Mouse (Mus musculus): ENCODE measurements around the gene Gkn2. TPM values are rescaled to one million over a fixed set of nuclear protein-coding genes. Genes with fewer than 3 reads are reported as not detected.

Gene Gkn2
- polyA plus RNA-seq, 1 experiment from 2014 or later, result not detected

DNA sequence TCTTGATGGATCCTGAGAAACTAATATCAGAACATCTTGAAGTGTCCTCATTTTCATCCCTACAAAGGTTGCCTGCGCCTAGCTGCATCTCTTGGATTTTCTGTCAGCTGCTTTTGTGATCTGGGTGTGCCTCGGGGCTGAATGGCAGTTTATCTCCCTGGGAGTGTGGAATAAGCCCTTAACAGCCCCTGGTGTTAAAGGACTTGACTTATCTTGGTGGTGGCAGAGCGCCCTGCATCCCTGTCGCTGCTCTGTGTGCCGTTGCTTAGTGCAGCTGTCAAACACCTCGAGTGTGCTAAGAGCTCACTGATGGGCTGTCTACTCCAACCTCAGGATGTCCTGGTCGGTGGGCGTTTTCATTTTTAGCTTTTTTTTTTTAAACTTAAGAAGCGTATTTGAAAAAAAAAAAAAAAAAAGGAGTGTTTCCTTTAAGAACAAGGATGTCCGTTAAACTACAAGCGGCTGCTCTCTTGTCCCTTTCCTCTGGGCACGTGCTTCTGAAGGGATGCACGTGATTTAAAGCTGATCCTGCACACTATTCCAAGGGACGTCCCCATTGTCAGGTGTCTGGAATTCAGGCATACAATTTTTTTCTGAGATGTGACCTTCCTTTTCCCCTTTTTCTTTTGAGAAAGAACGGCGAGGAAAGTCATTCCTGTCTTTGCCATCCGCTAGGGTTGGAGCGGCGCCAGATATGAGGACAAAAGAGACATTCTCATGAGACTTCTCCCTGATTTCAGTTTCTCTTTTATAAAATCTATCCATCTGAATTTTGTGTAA, 51.1 kb downstream of the Gkn2 start:
- no peak for DNase-seq (ENCODE audit: low spot score)
- 68% methylated on average over 19 of the region's 19 CpGs for WGBS

DNA sequence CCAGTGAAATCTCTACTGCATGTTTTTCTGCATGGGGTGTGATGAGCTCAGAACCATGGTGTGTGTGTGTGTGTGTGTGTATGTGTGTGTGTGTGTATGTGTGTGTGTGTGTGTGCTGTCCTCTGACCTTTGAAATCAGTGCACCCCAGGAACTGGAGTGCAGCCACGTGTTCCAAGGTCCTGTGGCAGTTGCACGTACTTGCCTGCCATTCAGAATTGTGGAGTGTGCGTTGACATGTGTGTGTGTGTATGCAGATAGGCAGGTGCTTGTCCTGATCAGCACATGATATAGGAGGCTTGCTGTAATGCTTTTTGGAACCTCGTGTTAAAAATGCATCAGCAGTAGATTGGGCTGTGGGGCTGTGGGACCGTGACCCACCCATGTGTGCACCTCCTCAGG, 53.8 kb downstream of the Gkn2 start:
- DNase-seq (ENCODE audit: low spot score) (no peak), ATAC-seq (ENCODE audit: low read depth) (no peak)
- Histone ChIP-seq H3K9ac (ENCODE audit: low read depth, low read length) (no peak overlapping the region), H3K4me2 (ENCODE audit: low read depth, low read length) (no peak overlapping the region), H3K27ac (replicated peaks; ENCODE audit: low read depth, low read length) (no peak overlapping the region), H3K36me3 (ENCODE audit: control insufficient read depth, insufficient read depth, low read length) (no peaks in the 10 kb centered on the region), H3K9me3 (ENCODE audit: control insufficient read depth, low read length) (no peaks in the 10 kb centered on the region), H3K4me1 (ENCODE audit: control insufficient read depth, insufficient read depth, low read length) (no peaks in the 10 kb centered on the region), H3K27me3 (replicated peaks; ENCODE audit: control insufficient read depth, insufficient read depth, low read length) (no peaks in the 10 kb centered on the region), H3K4me3 (ENCODE audit: low read depth, low read length) (no peak overlapping the region)
- WGBS, result 84% methylated on average over 5 of the region's 5 CpGs

More for the DNA sequence above, 51.1 kb downstream of the Gkn2 start:
- ATAC-seq (ENCODE audit: low read depth), result no peak
- no peak overlapping the region for H3K9ac ChIP-seq (ENCODE audit: low read depth, low read length)
- no peak overlapping the region for H3K4me2 ChIP-seq (ENCODE audit: low read depth, low read length)
- no peaks in the 10 kb centered on the region for H3K9me3 ChIP-seq (ENCODE audit: control insufficient read depth, low read length)
- no peak overlapping the region for H3K27ac ChIP-seq (replicated peaks; ENCODE audit: low read depth, low read length)
- no peaks in the 10 kb centered on the region for H3K4me1 ChIP-seq (ENCODE audit: control insufficient read depth, insufficient read depth, low read length)
- H3K27me3 ChIP-seq (replicated peaks; ENCODE audit: control insufficient read depth, insufficient read depth, low read length), result no peaks in the 10 kb centered on the region
- no peaks in the 10 kb centered on the region for H3K36me3 ChIP-seq (ENCODE audit: control insufficient read depth, insufficient read depth, low read length)
- H3K4me3 ChIP-seq (ENCODE audit: low read depth, low read length), result no peak overlapping the region

DNA sequence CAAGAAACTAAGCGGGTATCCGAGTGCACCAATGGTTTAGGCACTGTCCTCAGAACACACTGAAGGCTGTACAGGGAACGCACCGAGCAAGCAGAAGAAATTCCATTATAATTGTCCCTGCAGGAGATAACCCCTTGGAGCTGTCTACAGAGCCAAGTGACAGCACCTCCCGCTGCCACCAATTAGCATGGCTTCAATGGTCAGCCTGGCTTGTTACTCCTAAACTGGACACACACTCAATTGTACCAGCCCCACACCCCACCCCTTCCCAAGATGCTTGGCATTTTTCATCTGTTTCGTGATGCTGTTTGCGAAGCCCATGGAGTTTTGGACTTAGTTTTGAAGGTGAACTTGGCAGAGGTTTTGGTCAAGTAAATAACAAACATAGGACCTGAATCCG, 54.5 kb downstream of the Gkn2 start:
- Histone ChIP-seq H3K9me3 (ENCODE audit: control insufficient read depth, low read length) (no peaks in the 10 kb centered on the region), H3K4me1 (ENCODE audit: control insufficient read depth, insufficient read depth, low read length) (no peaks in the 10 kb centered on the region), H3K36me3 (ENCODE audit: control insufficient read depth, insufficient read depth, low read length) (no peaks in the 10 kb centered on the region), H3K27ac (replicated peaks; ENCODE audit: low read depth, low read length) (no peak overlapping the region), H3K27me3 (replicated peaks; ENCODE audit: control insufficient read depth, insufficient read depth, low read length) (no peaks in the 10 kb centered on the region), H3K9ac (ENCODE audit: low read depth, low read length) (no peak overlapping the region), H3K4me3 (ENCODE audit: low read depth, low read length) (no peak overlapping the region), H3K4me2 (ENCODE audit: low read depth, low read length) (no peak overlapping the region)
- ATAC-seq (ENCODE audit: low read depth) (no peak), DNase-seq (ENCODE audit: low spot score) (no peak)
- WGBS, result 69% methylated on average over 8 of the region's 8 CpGs

DNA sequence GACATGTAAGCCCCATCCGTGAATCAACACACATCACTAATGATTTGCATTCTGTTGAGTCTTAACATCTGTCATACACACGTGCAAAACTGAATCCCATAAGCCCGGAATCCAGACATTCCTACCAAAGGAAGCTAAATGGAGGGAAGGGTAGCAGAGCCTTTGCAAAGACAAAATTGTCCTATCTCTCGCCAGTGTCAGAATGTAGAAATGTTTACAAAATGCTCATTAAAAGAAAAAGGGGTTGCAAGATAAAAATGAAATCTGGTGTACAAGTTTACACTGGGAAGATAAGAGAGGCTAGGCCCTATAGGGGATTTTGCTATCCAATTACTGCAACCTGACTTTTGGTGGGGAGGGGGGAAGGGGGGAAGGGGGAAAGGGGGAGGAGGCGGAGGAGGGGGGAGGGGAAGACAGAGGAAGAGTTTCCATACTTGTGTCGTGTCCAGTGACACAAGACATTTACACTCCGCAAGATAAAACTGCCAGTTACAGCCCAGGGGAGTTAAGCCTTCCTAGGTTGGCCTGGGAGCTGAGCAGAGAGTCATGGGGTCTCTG, 55.4 kb downstream of the Gkn2 start, which contains the start of gene Bmp10:
Bmp10 (plus strand) TSS at position 508 of the 558 bp plus-strand sequence.
- DNase-seq (ENCODE audit: low spot score), result no peak

More for the DNA sequence above, 55.4 kb downstream of the Gkn2 start, which contains the start of gene Bmp10:
- H3K4me3 ChIP-seq (ENCODE audit: low read depth, low read length), result no peak within 1 kb of the TSS
- H3K4me2 ChIP-seq (ENCODE audit: low read depth, low read length), result no peak within 1 kb of the TSS
- no peaks in the 10 kb centered on the region for H3K4me1 ChIP-seq (ENCODE audit: control insufficient read depth, insufficient read depth, low read length)
- H3K36me3 ChIP-seq (ENCODE audit: control insufficient read depth, insufficient read depth, low read length), result no peaks in the 10 kb centered on the region
- no peaks in the 10 kb centered on the region for H3K9me3 ChIP-seq (ENCODE audit: control insufficient read depth, low read length)
- no peak within 1 kb of the TSS for H3K9ac ChIP-seq (ENCODE audit: low read depth, low read length)
- no peak within 1 kb of the TSS for H3K27ac ChIP-seq (replicated peaks; ENCODE audit: low read depth, low read length)
- WGBS, result 55% methylated on average over 7 of the region's 7 CpGs
- ATAC-seq (ENCODE audit: low read depth), result no peak
- H3K27me3 ChIP-seq (replicated peaks; ENCODE audit: control insufficient read depth, insufficient read depth, low read length), result no peaks in the 10 kb centered on the region

Other genes with a start within 250 kb of the Gkn2 start
- gene Antxr1, start 37.5 kb upstream of the Gkn2 start, polyA plus RNA-seq (2014; fragmentation: Nextera tagmentation; extraction: Ambion mirVana), result 28.6 and 29.1 TPM in 2 replicates
- 0.28 TPM in 1 of 2 replicates, not detected in the other for gene Gkn1, start 22.4 kb upstream of the Gkn2 start, polyA plus RNA-seq (2014; fragmentation: Nextera tagmentation; extraction: Ambion mirVana)
- 1.2 TPM in 2 replicates for gene Gkn3, start 15.6 kb downstream of the Gkn2 start, polyA plus RNA-seq (2014; fragmentation: Nextera tagmentation; extraction: Ambion mirVana)
- gene Bmp10, start 55.6 kb downstream of the Gkn2 start, polyA plus RNA-seq (2014; fragmentation: Nextera tagmentation; extraction: Ambion mirVana), result not detected in 2 replicates
- gene Arhgap25, start 159.9 kb downstream of the Gkn2 start, polyA plus RNA-seq (2014; fragmentation: Nextera tagmentation; extraction: Ambion mirVana), result 4.9 and 6.3 TPM in 2 replicates
- 10.1 and 10.3 TPM in 2 replicates for gene Prokr1, start 217.4 kb downstream of the Gkn2 start, polyA plus RNA-seq (2014; fragmentation: Nextera tagmentation; extraction: Ambion mirVana)

Measured in embryonic facial prominence, embryonic 14.5 days (tissue).